Mouse (Mus musculus): Measurements from ENCODE around the gene Slc9a5.

DNA sequence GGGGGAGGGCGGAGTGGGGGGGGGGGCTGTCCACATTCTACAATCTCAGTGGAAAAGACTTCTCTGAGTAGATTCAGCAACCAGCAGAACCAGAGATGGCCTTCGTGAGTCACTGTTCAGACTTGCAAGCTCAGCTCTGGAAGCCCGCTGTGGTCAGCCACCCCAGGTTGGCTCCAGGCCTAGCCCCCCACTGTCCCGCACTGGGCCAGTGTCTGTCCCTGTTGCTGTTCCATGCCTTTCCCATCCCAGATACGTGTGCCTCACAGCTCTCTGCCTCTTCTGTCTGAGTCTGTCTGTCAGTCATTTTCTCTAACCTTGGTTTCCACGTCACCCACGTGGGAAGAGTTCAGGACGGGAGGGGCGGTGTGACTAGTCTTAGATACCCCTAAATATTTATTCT lies 23.8 kb downstream of the Slc9a5 start:
- TF ChIP-seq GATA1 (IDR thresholded peaks at IDR 0.05; ENCODE audit: low read length): no peak
- TF ChIP-seq TAL1 (IDR thresholded peaks at IDR 0.05; ENCODE audit: low read length): no peak

All from erythroblast, embryonic 14.5 days (primary cell).